Mouse (Mus musculus): Measurements from ENCODE around the gene Pdik1l.

- TF ChIP-seq POLR2A (IDR thresholded peaks at IDR 0.05; ENCODE audit: borderline replicate concordance, low read depth, low read length) = no peak
- no peak for TF ChIP-seq CTCF (IDR thresholded peaks at IDR 0.05; ENCODE audit: low read depth, low read length)
These were observed 41.1 kb upstream of the Pdik1l start for GRCm38 (mm10) chr4:134328832-134329231.

Measured in bone marrow macrophage, adult 2 months (primary cell).